Mouse (Mus musculus) heart, postnatal 4 days (tissue): ENCODE data around the gene Nfatc2. TPM values are rescaled to one million over a fixed set of nuclear protein-coding genes. Genes with fewer than 3 reads are reported as not detected.

Experiments
- DNase-seq: peaks from one replicate; pipeline ENCODE4 v3.0.0; 2021
- total RNA-seq, 2 experiments: library from RNA; stranded (reverse); gene quantifications; 2 replicates each; pipeline ENCODE4 v1.2.3; 2021

Gene Nfatc2
- total RNA-seq, 2 experiments from 2014 or later, result 18.8 to 21.3 TPM

DNA sequence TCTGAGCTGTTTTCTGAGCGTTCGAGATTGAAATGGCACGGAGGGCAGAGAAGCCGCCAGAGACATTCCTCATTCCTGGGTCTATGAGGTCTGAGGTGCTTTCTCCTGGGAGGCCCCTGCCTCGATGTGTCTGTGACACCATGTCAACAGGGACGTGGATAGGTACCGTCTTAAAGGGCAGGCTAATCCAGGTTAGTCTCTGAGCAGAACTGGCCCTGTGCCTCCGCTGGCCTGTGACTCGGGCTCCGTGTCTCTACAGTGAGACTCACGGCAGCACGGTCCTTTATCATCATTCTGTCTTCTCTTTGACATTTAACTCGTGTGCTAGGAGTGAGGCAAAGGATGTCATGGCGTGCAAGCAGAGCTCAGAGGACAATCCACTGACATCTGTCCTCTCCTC, 120.3 kb downstream of the Nfatc2 start:
- no peak for DNase-seq

DNA sequence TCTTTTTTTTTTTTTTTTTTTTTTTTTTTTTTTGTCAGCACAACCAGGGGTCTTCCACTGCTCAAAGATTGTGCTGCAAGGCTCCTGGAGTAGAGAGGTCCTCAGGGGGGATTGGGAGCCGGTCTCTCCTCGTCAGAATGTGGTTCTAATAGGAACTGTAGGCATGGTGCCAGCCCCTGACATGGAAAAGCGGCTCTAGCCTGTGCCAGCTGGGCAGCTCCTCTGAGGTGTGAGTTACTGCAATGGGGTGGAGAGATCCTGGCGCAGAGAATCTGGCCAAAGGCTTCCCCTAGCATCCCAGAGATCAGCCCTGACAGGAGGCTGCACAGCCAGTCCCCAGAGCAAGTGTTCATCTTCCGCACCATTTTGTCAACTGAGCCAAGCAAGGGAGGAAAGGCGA, 120.8 kb downstream of the Nfatc2 start:
- DNase-seq, result peak; percentile 46

DNA sequence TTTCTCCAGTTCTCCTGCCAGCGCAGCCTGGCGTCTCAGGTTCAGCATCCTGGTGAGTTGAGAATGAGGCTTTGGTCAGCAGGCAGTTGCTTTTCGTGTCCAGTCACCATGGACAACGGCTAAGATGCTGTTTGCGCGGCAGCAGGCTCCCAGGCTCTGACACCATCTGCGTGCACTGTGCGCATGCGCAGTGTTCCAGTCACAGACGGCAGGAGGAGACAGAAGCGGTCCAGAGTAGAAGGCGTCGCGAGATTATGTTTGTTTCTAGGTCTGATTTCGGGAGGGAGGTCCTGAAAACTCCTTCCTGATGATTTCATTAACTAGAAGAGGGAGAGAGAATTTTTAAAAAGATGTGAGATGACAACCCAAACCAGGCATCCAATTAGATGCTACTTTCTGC, 121.5 kb downstream of the Nfatc2 start:
- DNase-seq, result no peak

DNA sequence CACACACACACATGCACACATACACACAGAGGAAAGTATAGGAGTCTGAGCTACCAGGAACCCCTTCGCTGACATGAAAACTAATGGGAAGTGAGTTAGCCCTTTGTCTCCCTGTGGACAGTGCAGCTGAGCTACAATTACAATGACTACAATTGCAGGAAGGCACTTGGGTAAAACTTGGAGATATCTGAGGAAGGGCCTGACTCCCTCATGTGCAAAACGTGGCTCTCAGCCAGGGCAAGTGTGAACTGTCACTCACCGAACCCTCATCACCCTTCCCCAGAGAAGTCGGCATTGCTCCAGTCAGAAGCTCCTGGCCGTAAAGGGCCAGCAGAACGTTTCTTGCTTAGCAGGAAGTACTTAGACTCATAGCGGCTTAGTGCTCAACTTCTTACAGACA, 123.0 kb downstream of the Nfatc2 start:
- peak; percentile 74 for DNase-seq

DNA sequence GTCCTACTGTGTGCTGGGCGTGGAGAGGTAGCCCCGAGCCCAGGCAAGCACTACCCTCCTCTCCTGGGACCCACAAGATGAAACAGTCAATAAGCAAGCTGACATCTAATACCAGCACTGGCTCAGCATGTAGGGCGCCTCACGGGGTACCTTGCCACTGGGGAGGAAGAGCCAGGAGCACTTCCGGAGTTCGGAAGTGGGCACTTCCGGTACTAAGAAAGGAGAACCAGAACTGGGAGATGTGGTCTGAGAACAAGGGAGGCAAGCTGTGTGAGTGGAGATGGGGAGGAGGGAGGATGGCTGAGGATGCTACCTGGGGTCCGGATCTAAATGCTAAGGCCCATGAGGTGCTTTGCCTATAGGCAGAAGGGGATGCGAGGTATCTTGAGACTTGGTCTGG, 128.0 kb downstream of the Nfatc2 start:
- no peak for DNase-seq

DNA sequence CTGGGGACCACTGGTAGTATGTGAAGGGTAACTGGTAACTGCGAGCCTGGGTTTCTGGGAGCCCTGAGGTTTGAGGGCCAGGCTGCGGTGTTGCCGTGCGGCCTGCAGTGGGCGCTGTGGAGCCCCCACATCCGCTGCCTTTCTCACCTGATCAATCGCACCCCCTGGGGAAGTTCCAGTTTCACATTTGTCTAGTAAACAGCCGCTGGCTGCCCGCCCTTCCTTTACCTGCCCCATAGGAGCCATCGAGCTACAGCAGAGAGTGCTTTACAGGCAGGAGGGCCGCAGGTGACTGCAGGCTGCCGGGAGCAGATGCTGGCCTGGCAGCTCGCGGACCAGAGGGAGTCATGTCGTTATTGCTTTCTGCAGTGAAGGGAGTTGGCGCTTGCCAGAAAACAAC, 128.6 kb downstream of the Nfatc2 start:
- DNase-seq, result peak; percentile 72

DNA sequence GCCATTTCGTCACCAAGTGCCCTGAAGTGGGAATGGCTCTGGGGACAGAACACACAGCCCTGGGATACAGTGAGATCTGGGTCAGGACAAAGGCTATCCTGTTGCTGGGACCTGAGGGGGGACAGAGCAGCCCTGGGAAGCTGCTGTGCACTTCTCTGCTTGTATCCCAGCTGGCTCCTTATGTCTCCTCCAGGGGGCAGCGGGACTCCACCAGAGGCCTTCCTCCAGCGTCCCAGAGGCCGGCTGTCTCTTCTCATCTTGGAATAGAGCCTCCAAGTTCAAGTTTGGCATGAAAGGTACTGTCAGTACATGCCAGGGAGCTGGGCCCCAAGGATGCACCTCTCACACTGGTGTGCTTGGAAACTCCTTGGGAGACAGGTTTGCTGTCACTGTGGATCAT, 132.4 kb downstream of the Nfatc2 start:
- peak; percentile 87 for DNase-seq

DNA sequence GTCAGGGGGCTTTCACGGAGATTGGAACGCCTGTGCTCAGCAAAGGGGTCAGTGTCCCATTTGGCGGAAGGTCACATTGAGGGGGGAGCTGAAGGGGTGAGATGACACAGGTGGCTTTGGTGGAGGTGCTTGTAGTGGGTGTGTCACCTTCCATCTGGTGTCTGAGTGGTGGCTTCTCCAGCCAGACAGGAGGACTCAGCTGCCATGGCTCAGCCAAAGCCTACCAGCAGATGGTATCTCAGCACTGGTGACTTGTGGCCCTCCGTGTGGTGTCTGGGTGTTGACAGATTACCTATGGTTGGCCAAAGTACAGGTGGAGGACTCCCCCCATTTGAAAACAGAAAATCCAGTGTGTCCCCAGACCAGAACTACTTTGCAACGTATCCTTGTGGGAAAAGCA, 134.3 kb downstream of the Nfatc2 start:
- DNase-seq, result no peak

DNA sequence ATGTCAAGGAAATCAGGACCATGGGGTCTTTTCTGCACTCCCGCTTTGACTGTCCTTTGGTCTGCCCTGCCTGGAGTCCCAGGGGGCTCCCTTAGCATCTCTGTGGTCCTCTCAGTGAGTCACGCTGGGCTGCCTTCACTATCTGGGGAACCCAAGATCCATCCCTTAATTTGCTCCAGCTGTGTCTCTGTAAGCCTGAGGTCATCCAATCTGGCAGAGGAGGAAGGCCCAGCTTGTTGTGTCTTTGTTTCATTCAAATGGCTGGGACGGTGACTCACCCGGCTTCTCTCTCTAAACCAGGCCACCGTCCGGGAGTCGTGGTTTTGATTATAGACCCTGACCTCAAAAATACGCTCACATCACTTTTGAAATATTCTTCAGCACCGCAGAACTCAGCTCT, 135.4 kb downstream of the Nfatc2 start:
- peak; percentile 60 for DNase-seq

DNA sequence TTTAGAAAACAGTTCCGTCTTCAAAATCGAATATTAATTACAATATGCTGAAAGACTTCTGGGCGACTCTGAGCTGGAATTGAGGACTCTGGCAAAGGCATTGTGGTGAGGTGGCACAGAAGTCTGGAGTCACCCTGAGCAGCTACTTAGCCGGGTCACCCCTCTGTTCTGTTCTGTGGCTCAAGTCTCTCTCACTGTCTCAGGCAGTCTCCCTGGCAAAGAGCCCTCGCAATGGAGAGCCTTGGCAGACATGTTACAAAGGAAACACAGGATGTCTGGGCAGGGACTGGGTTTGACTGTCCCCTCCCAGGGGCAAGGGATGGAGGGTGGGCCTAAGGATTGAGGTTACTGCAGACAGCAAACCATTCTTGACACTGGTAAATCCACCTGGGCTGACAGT, 135.8 kb downstream of the Nfatc2 start:
- peak; percentile 30 for DNase-seq

DNA sequence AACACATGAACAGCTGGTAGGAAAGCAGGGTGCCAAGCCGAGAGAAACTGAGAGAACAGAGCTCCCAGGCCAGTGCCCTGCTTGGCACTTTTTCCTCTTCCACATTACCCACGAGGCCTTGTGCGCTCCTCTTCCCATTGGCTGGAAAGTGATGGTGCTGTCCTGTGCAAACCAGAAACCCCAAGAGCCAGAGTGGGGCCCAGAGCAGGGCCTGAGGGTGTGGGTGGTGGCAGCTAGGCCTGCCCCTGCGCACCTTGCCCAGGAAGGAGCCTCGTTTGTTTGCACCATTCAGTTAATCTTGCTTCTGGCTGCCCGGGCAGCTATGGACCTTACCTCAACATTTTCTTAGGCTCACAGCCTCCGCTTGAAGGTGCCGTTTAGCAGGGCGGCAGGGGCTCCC, 139.6 kb downstream of the Nfatc2 start:
- no peak for DNase-seq

DNA sequence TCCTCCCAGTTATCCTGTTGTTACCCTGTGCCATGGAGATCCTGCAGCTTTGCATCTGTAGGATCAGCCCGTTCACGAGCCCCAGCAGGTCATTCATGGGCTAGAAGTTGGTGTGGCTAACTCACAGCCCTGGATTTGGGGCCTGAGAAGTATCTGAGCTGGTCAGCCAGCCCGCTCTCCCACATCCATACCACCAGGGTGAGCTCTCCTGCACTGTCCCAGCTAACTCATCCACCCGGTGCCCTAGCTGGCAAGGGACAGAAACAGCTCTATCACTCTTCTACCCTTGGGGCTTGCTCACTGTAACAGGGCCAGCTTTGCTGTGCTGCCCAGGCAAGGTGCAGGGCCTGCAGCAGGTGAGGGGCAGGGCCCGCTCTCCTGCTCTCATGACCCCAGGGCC, 141.8 kb downstream of the Nfatc2 start:
- no peak for DNase-seq

DNA sequence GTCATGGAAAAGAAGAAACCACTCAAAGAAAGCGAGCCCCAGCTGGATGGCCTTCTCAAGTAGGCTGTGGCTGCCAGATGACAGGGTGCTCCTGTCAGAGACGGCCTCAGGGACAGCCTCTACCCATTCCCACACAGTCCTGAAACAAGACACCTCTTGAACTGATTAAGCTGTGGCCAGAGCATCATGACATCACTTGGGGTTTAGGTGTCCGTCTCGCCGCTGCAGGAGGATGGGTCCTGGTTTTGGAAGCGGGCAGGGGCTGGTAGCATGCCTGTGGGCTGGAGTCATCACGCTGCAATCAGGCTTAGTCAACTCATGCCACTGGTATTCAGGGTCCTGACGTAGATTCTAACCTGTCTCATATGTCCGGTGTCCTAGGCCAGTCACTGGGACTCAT, 142.9 kb downstream of the Nfatc2 start:
- no peak for DNase-seq

DNA sequence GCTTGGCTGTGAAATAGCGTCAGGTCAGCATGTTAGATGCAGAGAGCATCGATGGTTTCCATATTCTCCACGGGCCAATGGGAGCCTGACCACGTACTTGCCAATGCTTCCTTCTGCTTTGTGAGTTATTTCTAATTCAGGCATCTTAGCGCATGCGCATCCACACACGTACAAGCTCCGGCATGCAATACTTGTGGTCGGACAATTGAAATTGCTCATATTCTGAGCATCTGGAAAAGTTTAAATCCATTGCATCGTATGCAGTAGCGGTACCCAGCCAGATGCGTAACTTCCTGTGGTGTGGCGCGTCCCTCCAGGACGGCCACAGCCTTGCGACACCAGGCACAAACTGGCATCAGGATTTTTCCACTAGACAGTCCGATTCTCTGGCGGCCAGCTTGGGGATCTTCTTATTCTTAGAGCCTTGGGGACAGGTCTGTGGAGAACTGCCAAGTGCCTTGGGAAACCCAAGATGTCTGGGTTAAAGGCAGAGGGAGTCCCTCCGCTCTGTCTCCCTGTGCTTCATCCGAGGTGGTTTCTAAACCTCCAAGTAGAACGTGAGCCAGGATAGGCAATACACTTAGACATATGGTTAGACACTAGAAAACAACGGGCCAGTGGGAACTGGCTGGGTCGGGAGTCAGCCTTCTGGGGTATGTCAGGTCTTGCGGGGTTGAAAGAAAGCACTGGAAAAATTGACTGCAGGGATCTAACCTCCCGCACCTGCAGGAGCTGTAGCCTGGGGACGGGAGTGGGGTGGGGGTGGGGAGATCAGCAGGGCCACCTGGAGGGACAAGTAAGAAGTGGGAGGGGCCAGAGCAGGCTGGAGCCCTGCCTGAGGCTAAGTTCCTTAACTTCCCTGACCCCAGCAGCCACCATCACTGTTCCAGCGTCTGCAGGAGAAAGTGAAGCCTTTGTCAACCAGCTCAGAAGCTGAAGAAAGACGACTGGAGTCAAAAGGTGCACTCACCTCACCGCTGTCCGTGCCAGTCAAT, 149.4 kb downstream of the Nfatc2 start:
- DNase-seq, result no peak

DNA sequence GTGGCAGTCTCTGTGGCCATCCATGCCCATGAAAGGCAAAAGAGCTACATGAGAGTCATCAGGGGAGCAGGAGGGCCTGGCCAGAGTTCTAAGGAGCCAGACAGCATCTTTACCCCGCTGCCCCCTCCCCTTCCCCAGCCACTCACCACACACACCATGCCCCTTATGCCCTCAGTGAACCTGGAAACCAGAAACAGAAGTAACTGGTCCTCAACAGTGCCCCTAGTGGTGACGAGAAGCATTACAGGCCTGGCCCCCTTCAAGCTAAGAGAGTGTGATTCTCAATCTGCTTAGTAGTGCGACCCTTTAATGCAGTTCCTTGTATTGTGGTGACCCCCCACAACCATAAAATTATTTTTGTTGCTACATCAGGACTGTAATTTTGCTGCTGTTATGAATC, 150.5 kb downstream of the Nfatc2 start:
- peak; percentile 33 for DNase-seq

DNA sequence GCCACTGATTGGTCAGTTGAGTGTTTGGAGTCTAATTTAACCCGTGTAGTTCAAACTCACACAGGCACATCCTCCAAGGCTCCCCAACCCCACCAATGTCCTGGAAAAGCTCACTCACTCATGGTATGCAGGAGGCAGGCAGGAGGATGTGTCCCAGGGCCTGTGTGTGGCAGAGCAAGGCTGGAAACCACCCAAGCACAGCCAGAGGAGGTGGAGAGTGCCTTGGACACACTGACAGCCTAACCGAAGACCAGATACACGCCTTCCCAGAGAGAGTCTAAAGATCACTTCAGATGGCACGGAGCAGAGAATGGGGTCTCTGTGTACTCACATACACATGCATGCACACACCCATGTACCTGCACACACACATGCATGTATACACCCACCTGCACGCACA, 153.4 kb downstream of the Nfatc2 start:
- DNase-seq, result no peak

DNA sequence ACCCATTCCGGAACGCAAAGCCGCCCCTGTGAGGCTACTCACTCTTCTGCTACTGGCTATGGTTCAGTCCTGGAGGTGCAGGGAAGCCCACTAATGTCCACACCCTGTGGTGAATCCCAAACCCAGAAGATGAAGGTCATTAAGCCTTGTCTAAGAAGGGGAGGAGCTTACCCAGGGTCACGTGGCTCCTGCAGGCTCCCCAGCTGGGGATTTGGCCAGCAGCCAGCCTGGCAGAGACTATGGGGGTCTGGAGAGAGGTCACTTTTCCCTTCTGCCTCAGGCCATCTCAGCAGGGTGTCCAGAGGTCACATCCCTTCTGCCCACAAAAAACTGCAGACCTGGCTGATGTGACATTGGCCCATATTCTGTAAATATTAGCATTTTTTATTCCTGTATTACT, 153.9 kb downstream of the Nfatc2 start:
- DNase-seq, result no peak

DNA sequence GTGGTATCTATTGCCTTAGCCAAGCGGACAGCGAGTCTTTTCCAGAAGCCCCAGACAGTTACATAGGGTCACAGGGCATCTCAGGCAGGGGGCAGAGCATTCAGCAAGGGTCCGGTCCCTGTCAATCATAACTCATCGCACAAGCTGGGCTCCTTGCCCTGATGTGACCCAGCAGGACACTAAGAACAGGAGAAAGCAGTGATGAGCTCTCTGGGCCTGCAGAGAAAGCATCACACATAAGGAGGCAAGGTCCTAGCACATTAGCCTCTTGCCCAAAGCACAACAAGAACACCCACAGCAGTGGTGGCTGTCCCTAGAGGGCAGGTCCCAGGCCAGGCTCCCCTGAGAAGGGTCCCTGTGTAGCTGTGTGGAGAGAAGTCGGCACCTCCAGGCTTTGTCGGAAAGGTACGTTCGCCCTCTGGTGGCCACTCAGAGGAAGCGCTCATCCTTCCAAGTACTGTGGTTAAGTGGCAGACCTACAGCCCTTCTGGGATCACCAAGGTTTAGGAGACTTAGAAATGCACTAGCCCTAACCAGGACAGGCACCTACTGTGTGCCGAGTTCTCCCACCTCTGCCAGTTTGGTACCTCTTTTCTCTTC, 156.1 kb downstream of the Nfatc2 start:
- DNase-seq, result peak; percentile 75

DNA sequence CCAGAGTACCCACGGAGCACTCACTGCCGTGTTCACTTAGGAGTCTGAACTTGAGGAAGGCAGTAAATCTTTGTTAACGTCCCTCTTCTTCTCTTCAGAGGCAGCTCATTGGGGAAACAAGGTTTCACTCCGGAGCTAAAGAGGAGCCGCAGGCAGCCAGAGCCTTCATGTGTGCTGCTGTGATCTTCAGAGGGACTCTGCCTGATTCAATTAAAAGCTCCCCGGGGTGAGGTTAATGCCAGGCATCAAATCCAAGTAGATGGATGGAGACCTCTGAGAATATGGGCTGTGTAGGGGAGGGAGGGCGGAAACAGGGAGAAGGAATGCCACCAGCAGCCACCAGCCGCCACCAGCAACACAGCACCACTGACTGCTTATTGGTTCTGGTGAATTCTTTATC, 157.3 kb downstream of the Nfatc2 start:
- no peak for DNase-seq

DNA sequence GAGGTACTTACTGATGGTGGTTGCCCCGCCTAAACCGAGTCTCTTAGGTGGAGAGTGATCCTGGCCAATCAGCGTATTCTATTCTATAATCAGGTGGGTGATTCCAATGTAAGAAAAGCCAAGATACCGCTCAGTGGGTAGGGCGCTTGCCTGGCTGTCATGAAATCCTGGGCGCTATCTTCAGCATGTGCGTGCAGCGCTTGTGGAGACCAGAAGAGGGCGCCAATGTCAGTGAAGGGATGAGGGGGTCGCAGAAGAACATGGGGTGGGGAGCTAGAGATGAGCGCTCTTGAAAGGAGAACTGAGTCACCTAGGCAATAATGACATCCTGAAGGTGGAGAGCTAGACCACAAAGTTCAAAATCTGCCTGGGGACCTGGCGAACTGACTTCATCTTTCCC, 160.0 kb downstream of the Nfatc2 start:
- no peak for DNase-seq

DNA sequence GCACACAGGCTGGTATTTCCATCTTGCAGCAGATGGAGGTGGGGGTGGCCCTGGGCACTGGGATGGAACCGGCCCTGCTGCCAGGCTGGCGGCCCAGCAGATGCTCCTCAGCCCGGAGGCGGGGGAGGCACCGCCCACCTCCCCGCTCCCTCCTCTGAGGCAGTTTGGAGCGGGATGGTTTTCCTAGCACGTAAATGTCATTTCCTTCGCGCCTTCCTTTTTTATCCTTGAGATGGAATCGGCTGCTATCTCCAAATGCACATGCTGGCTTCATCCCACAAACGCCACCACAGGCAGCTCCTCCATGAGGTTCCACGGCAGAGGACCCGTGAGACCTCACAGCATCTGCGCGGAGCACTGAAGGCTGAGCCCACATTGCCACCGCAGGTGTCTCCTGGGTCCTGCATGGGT, 160.5 kb downstream of the Nfatc2 start:
- DNase-seq, result no peak

DNA sequence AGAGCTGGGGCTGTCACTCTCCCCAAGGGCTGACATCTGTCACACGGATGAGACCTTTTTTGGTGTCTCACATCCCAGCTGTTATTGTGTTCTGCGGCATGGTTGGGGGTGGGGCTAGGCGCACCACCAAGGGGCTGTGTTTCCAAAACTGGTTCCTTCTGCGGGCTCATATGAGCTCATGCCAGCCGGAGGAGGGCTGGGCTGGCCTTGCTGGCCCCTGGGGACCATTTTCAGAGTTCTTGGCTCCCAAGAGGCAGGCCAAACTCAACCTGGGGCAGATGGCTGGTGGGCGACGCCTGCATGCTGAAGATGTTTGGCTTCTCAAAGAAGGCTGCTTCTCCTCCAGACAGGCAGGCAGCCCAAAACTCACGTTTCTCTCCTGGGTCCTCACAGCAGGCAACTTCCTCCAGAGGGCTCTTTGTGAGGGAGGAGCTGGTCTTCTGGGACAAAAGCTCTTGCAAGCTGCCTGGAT, 162.4 kb downstream of the Nfatc2 start:
- DNase-seq, result no peak

DNA sequence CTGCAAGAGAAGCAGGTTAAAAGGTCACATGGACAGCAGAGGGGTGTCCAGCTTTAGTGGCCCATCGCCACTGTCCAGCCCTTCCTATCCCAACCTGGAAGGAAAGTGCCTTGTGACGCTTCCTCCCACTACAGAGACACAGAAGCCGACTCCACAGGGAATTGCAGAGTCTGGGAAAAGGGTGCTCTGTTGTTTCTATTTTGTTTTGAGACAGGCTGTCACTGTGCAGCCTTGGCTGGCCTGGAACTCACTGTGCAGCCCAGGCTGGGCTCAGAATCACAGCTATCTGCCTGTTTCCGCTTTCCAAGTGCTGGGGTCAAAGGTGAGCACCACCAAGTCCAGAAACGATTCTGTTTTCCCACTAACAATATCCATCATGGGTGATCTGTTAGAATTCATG, 167.3 kb downstream of the Nfatc2 start:
- DNase-seq, result no peak

DNA sequence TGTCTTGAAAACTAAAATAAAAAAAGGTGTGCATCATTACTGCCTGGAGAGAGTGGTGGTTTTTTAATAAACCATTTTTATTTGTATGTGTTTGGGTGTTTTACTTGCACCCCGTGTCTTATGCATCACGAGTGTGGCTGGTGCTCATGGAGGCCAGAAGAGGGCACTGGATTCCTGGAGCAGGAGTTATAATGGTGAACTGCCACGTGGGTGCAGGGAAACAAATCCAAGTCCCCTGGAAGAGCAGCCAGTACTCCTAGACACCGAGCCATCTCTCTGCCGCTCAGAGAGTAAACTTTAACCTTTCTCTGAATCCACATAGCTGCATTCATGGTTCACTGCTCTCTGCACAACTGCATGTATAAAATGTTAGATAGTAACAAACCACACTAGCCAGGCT, 168.1 kb downstream of the Nfatc2 start:
- DNase-seq, result no peak
